Mouse (Mus musculus) liver, postnatal 0 days (tissue): Measurements from ENCODE around the gene Tubd1. TPM values are rescaled to one million over a fixed set of nuclear protein-coding genes. Genes with fewer than 3 reads are reported as not detected.
"Not testable (repeated sequence)": the region's sequence is repeated elsewhere in the genome, so short reads cannot be mapped to it uniquely, and the experiment has no call there.

Source experiments
- ATAC-seq: fragments of 200-750 bp; cut with Nextera tagmentation; 2 replicates; pipeline ENCODE4 v1.8.0; 2017; ENCODE audit warnings: mild to moderate bottlenecking, moderate library complexity
- DNase-seq: peaks from one replicate; pipeline ENCODE4 v3.0.0-alpha.2; 2016
- H3K27ac ChIP-seq: fragments of 300-500 bp; sonication (generic); 2 replicates; pipeline ENCODE4 v1.5.1; 2014; ENCODE audit warnings: antibody characterized with exemption, moderate library complexity, mild to moderate bottlenecking, low read depth
- H3K27me3 ChIP-seq: fragments of 300-500 bp; sonication (generic); 2 replicates; pipeline ENCODE4 v1.6.1; 2014; ENCODE audit warnings: low read length, control low read depth, mixed read lengths; ENCODE audit not compliant: insufficient read depth
- H3K36me3 ChIP-seq: fragments of 300-500 bp; sonication (generic); replicated peaks from 2 replicates; pipeline ENCODE4 v1.6.1; 2014; ENCODE audit warnings: mild to moderate bottlenecking, control low read depth, low read length, moderate library complexity, mixed read lengths; ENCODE audit not compliant: insufficient read depth
- H3K4me1 ChIP-seq: fragments of 300-500 bp; sonication (generic); 2 replicates; pipeline ENCODE4 v1.6.1; 2014; ENCODE audit warnings: antibody characterized with exemption, mild to moderate bottlenecking, control low read depth; ENCODE audit not compliant: insufficient read depth
- H3K4me2 ChIP-seq: fragments of 300-500 bp; sonication (generic); 2 replicates; pipeline ENCODE4 v1.6.1; 2014; ENCODE audit warnings: low read depth, mild to moderate bottlenecking, low read length, moderate library complexity, mixed read lengths
- H3K4me3 ChIP-seq: fragments of 300-500 bp; sonication (generic); 2 replicates; pipeline ENCODE4 v1.5.1; 2014; ENCODE audit warnings: low read depth, low read length
- H3K9ac ChIP-seq: fragments of 300-500 bp; sonication (generic); replicated peaks from 2 replicates; pipeline ENCODE4 v1.6.1; 2014; ENCODE audit warnings: mild to moderate bottlenecking, moderate library complexity
- H3K9me3 ChIP-seq: fragments of 300-500 bp; sonication (generic); 2 replicates; pipeline ENCODE4 v1.6.1; 2016; ENCODE audit warnings: mild to moderate bottlenecking, control low read depth, low read length, mixed read lengths
- CTCF ChIP-seq: sonication (generic); IDR thresholded peaks from 2 replicates; pipeline ENCODE4 v1.5.1; 2016; ENCODE audit warnings: antibody characterized with exemption, low read depth
- EP300 ChIP-seq: IDR thresholded peaks from 2 replicates; pipeline ENCODE4 v1.6.1; 2016; ENCODE audit warnings: antibody characterized with exemption, low read depth, mild to moderate bottlenecking
- WGBS: fragments of 180-500 bp; shearing (Covaris S2); extraction: QIAGEN DNeasy Blood & Tissue Kit; methylation state at CpG from one replicate; pipeline ENCODE4 v1.1.7; 2014; ENCODE audit not compliant: insufficient replicate concordance; 5-methylcytosine and 5-hydroxymethylcytosine counted together
- polyA plus RNA-seq: library from polyadenylated mRNA; unstranded; fragments of >200 nt; fragmentation: Nextera tagmentation; extraction: Ambion mirVana; gene quantifications from 2 replicates; pipeline ENCODE4 v1.2.1, GENCODE M21; 2015

The Tubd1 gene
- polyA plus RNA-seq, 1 experiment from 2014 or later: 4.4 TPM

- WGBS: 82% methylated on average over 2 of the region's 2 CpGs
- DNase-seq (no peak), ATAC-seq (no peak)
- Histone ChIP-seq H3K27ac (no peak overlapping the region), H3K9me3 (no peaks in the 10 kb centered on the region), H3K4me3 (no peak overlapping the region), H3K36me3 (peaks cover 74% of the 10 kb centered on the region), H3K4me1 (no peaks in the 10 kb centered on the region), H3K9ac (no peak overlapping the region), H3K4me2 (no peak overlapping the region), H3K27me3 (no peaks in the 10 kb centered on the region)
- TF ChIP-seq EP300 (no peak), CTCF (no peak)
These were observed 36.8 kb upstream of the Tubd1 start for GRCm38 (mm10) chr11:86507991-86508390.

GRCm38 (mm10) chr11:86516620-86517019 is 28.2 kb upstream of the Tubd1 start:
- 78% methylated on average over 3 of the region's 3 CpGs for WGBS
- no peak overlapping the region for H3K27ac ChIP-seq
- ATAC-seq (no peak), DNase-seq (no peak)
- no peak overlapping the region for H3K4me2 ChIP-seq
- no peak overlapping the region for H3K4me3 ChIP-seq
- no peak overlapping the region for H3K9ac ChIP-seq
- H3K36me3 ChIP-seq: peaks cover 52% of the 10 kb centered on the region
- H3K9me3 ChIP-seq: no peaks in the 10 kb centered on the region
- no peaks in the 10 kb centered on the region for H3K4me1 ChIP-seq
- no peaks in the 10 kb centered on the region for H3K27me3 ChIP-seq
- TF ChIP-seq CTCF (no peak), EP300 (no peak)

GRCm38 (mm10) chr11:86517229-86517628 is 27.6 kb upstream of the Tubd1 start:
- Histone ChIP-seq H3K4me1 (no peaks in the 10 kb centered on the region), H3K36me3 (peaks cover 48% of the 10 kb centered on the region), H3K4me3 (no peak overlapping the region), H3K27ac (no peak overlapping the region), H3K27me3 (no peaks in the 10 kb centered on the region), H3K9me3 (no peaks in the 10 kb centered on the region), H3K9ac (no peak overlapping the region), H3K4me2 (no peak overlapping the region)
- ATAC-seq: no peak
- TF ChIP-seq CTCF (no peak), EP300 (no peak)
- WGBS: 94% methylated on average over 3 of the region's 3 CpGs
- no peak for DNase-seq

- peaks cover 58% of the 10 kb centered on the region for H3K36me3 ChIP-seq
These were observed 25.0 kb upstream of the Tubd1 start for GRCm38 (mm10) chr11:86519751-86520150.

GRCm38 (mm10) chr11:86527528-86527927 is 17.3 kb upstream of the Tubd1 start:
- Histone ChIP-seq H3K9ac (no peak overlapping the region), H3K36me3 (peaks cover 52% of the 10 kb centered on the region), H3K9me3 (no peaks in the 10 kb centered on the region), H3K4me1 (no peaks in the 10 kb centered on the region), H3K27me3 (no peaks in the 10 kb centered on the region), H3K4me2 (no peak overlapping the region), H3K4me3 (no peak overlapping the region), H3K27ac (no peak overlapping the region)
- no peak for TF ChIP-seq CTCF
- TF ChIP-seq EP300: no peak
- ATAC-seq (no peak), DNase-seq (no peak)
- 87% methylated on average over 4 of the region's 4 CpGs for WGBS

More at GRCm38 (mm10) chr11:86519751-86520150, 25.0 kb upstream of the Tubd1 start:
- H3K4me1 ChIP-seq: no peaks in the 10 kb centered on the region
- no peaks in the 10 kb centered on the region for H3K27me3 ChIP-seq
- ATAC-seq: no peak
- no peak overlapping the region for H3K4me2 ChIP-seq
- TF ChIP-seq CTCF (no peak), EP300 (no peak)
- H3K9ac ChIP-seq: no peak overlapping the region
- H3K27ac ChIP-seq: no peak overlapping the region
- WGBS: 87% methylated on average over 7 of the region's 7 CpGs
- DNase-seq: no peak
- no peak overlapping the region for H3K4me3 ChIP-seq
- no peaks in the 10 kb centered on the region for H3K9me3 ChIP-seq

- TF ChIP-seq CTCF (peak; percentile 73), EP300 (no peak)
- no peak overlapping the region for H3K4me3 ChIP-seq
- H3K36me3 ChIP-seq: peaks cover 30% of the 10 kb centered on the region
- no peak overlapping the region for H3K9ac ChIP-seq
- DNase-seq: peak; percentile 23
- H3K9me3 ChIP-seq: no peaks in the 10 kb centered on the region
- 70% methylated on average over 1 of the region's 1 CpGs for WGBS
- no peak for ATAC-seq
- H3K27me3 ChIP-seq: no peaks in the 10 kb centered on the region
- H3K4me1 ChIP-seq: no peaks in the 10 kb centered on the region; the same call in 1 of the 2 replicates
- H3K4me2 ChIP-seq: no peak overlapping the region
- no peak overlapping the region for H3K27ac ChIP-seq
These were observed 12.0 kb upstream of the Tubd1 start for GRCm38 (mm10) chr11:86532834-86533233.

GRCm38 (mm10) chr11:86533302-86533701 is 11.5 kb upstream of the Tubd1 start:
- peaks cover 28% of the 10 kb centered on the region for H3K36me3 ChIP-seq
- H3K4me2 ChIP-seq, ATAC-seq, H3K9me3 ChIP-seq, H3K9ac ChIP-seq, H3K27me3 ChIP-seq, DNase-seq, H3K4me1 ChIP-seq, H3K27ac ChIP-seq, H3K4me3 ChIP-seq: not testable (repeated sequence)
- 81% methylated on average over 6 of the region's 6 CpGs for WGBS
